Mouse (Mus musculus) left cerebral cortex, postnatal 10 days (tissue): ENCODE data around the gene Fam172a. TPM values are rescaled to one million over a fixed set of nuclear protein-coding genes. Genes with fewer than 3 reads are reported as not detected.

Experiments used
- DNase-seq, 2 experiments: peaks; one replicate each; pipeline ENCODE4 v3.0.0; 2021 to 2022; ENCODE audit warnings: low spot score in 2 of 2, mixed read lengths in 1 of 2; ENCODE audit errors: extremely low spot score in 1 of 2
- intact Hi-C: fragments of 180-260 bp; cut with DNase I; formaldehyde crosslinking; loops from one replicate; pipeline ENCODE4 v1.15.1; 2025
- total RNA-seq, 2 experiments: library from RNA; stranded (reverse); gene quantifications; 2 replicates each; pipeline ENCODE4 v1.2.3; 2021

Fam172a gene
- total RNA-seq, 2 experiments from 2014 or later, result 43.4 to 47.1 TPM

- intact Hi-C loops, result no loop called here
- DNase-seq, result no peak
These were observed 392.5 kb downstream of the Fam172a start for GRCm38 (mm10) chr13:78094352-78094751.

DNA sequence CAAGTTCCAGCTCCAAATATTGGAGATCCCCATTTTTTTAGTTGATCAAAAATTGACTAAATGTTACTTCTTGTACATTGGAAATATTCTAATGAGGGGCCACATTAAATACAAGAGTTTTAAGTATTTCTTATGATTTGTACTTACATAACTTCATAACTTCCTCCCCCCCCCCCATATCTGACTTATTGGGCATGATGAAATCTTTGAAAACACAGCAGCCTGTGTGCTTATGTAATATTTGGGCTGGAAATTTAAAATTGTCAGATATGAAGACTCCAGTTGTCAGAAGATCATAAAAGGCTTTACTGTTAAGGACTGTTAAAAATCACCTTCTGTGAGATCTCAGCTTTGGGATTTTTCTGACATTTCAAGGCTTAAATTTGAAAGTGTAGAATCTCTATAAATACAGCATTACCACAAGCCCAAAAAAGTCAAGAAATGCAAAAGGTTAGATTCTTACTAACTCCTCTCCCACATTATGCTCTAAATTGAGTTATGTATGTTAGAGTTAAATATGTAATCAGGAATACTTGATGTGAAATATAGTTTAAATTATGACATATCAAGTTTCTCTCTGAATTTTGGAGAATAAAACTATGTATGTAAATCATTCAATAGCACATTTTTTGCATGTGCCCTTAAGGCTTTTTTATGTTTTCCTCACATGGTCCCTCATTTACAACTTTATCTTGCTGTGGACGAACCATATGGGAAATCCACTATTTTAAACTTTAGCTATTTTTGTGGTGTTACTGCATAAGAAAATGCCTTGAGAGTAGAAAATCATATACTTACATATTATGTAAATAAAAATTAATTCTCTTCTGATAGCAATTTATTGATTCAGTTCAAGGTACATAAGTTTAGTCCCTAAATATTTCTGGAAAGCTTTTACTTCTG lies 393.5 kb downstream of the Fam172a start:
- intact Hi-C loops, result no loop called here
- no peak for DNase-seq

DNA sequence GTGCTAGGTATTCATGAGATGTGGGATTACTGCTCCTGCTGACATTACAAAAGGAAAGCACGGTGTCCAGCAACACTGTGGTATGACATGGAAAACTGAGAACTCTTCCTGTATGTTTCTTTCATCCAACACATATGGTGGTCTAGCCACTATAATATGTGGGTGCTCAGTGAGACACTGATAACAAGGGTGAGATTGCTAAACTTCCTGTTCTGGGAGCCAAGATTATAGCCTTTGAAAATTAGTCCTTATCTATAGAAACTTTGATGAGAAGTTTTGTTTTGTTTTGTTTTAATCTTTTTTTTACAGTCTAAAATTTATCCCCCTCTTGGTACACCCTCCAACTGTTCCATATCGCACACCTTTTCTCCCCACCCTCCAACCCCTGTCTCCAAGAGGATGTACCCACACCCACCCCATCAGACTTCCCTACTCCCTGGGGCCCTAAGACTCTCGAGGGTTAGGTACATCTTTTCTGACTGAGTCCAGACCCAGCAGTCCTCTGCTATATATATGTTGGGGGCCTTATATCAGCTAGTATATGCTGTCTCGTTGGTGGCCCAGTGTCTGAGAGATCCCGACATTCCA lies 397.1 kb downstream of the Fam172a start:
- DNase-seq, result no peak
- intact Hi-C loops, result no loop called here

GRCm38 (mm10) chr13:78099746-78100530 lies 398.1 kb downstream of the Fam172a start:
- intact Hi-C loops, result no loop called here
- no peak for DNase-seq

- intact Hi-C loops, result no loop called here
- DNase-seq, result no peak
These were observed 398.8 kb downstream of the Fam172a start for GRCm38 (mm10) chr13:78100664-78101063.

GRCm38 (mm10) chr13:78102337-78102736 lies 400.5 kb downstream of the Fam172a start:
- intact Hi-C loops, result no loop called here
- no peak for DNase-seq

GRCm38 (mm10) chr13:78104851-78105250 lies 403.0 kb downstream of the Fam172a start:
- intact Hi-C loops, result no loop called here
- DNase-seq, result no peak

- intact Hi-C loops, result no loop called here
- DNase-seq, result no peak
These were observed 408.8 kb downstream of the Fam172a start for GRCm38 (mm10) chr13:78110648-78111047.

DNA sequence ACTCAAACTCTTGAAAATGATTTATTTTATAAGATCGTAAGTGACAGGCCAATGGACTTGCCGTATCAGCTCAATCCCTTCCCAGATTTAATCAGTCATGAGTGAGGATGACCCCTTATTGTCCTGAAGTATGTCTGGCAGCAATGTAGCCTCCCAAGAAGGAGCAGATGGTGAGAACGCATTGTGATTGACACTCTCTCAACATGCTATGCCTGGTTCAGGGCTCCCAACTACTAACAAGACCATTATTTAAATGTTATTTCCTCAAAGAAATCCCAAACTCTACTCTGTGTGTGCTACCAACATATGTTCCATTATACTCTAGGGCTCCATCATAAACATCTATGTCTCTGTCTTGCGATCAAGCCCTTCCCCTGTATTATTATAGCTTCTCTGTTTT lies 412.1 kb downstream of the Fam172a start:
- intact Hi-C loops, result no loop called here
- no peak for DNase-seq

- intact Hi-C loops, result no loop called here
- DNase-seq, result no peak
These were observed 416.9 kb downstream of the Fam172a start for GRCm38 (mm10) chr13:78118715-78119114.

- no peak for DNase-seq
- intact Hi-C loops, result no loop called here
These were observed 420.2 kb downstream of the Fam172a start for GRCm38 (mm10) chr13:78121991-78122390.

DNA sequence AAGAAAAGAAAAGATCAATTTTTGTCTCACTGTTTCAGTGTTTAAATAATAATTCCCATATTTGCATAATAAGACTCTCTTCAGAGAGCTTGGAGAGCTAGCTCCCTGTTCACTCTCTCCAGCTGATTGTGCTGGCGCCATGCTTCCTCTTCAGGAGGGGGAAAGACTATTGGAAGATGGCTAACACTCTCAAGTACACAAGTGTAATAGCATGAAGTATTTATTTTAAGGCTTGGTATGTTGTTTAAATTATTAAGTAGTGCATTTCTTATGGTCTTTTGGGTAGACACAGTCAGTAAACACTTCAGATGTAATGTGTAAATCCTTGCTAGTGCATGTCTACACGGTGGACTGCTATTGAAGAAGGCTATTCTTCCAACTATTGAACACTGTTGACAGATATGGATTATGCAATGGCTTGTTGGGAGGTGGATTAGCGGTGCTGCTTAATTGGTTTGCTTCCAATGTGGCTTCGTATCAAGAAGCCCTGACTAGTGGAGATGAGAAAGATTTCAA lies 422.1 kb downstream of the Fam172a start:
- intact Hi-C loops, result no loop called here
- no peak for DNase-seq

DNA sequence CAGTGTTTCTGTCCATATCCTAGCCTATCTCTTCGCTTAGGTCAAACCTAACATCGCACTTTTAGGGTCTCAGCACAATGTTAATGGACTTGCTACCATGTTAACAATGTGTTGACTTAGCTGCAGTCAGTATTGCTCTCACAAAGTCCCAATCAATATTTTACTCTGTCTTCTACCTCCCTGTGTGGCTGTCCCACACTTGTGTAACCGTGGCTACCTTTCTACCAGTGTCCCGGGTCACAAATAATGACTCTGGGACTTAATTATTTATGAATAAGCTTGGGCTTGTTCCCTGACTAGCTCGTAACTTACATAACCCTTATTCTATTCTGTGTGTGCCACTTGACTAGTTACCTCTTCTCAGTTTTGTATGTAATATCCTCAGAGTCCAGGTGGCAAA lies 455.6 kb downstream of the Fam172a start:
- intact Hi-C loops, result no loop called here
- DNase-seq, result no peak

GRCm38 (mm10) chr13:78162149-78162548 lies 460.3 kb downstream of the Fam172a start:
- DNase-seq, result no peak
- intact Hi-C loops, result loop anchor here (5.0 to 10.0 kb wide), 2 partner anchors 175 to 767 kb away; no protein-coding TSS in a partner anchor

DNA sequence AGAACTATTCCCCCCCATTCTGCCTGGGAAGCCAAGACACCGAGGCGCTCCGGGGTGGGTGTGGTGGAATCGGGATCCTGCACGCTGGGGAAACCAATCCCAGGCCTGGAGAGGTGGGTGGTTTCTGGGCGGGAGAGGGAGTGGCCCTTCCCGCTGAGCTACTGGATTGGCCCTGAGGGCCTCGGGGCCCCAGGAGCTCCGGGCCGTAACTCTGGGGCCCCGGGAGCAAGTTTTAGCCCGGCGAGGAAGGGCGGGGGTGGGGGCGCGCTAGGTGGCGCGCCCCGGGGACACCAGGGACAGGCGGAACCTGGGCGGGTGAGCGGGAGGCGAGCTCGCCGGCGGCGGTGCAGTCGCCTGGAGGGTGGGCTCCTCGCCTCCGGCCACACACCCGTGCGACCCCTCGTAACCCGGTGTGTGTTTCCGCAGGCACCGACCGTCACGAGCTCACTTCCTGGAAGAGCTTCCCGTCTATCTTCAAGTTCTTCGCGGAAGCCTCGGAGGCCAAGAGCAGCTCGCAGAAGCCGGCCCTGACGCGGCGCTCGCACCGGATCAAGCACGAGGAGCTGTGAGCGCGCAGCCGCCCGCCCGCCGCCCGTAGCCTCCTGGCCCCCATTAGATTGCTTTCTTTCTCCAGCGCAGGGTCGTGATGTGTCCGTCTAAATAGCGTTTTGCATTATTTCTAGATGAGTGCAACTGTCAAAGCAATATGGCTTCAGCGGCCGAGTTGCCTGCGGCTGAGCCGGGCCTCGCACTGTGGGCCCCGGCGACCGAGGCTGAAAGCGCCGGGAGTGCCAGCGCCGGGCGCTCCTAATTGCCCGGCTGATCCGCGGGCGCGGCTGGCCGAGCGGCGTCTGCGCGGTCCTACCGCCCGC lies 461.5 kb downstream of the Fam172a start:
- intact Hi-C loops, result loop anchor here (5.0 to 10.0 kb wide), 2 partner anchors 176 to 769 kb away; no protein-coding TSS in a partner anchor
- DNase-seq, result peak; percentile 71 to 86

GRCm38 (mm10) chr13:78164941-78165340 lies 463.1 kb downstream of the Fam172a start:
- intact Hi-C loops, result loop anchor here (5.0 to 10.0 kb wide), 2 partner anchors 178 to 770 kb away; no protein-coding TSS in a partner anchor
- no peak for DNase-seq

- DNase-seq, result no peak
- intact Hi-C loops, result loop anchor here (10.0 kb wide), 1 partner anchor 773 kb away; no protein-coding TSS in a partner anchor
These were observed 466.3 kb downstream of the Fam172a start for GRCm38 (mm10) chr13:78168166-78168565.

DNA sequence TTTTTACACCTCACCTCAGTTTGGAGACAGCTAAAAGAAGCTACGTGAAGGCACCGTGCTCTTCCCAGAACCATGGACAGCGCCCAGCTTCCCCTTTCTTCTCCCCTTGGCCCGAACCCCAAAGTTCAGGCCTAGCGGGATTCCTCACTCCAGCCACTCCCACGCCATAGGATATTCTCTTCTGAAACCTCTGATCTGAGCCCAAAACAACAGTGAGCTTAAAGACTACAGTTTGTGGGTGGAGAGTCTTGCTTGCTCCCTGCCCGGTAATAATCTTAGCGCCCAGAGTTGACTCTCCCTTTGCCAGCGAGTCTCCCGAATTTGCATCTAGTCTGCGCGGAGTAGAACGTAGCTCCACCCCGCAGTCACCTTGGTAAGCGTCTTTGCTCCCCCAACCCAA lies 469.5 kb downstream of the Fam172a start:
- intact Hi-C loops, result no loop called here
- no peak for DNase-seq
